Mouse (Mus musculus) hindbrain, postnatal 0 days (tissue): ENCODE measurements at regions not wholly inside any gene's neighbourhood (a gene's known extent, or its start where the extent isn't known, plus 50 kb on each side); places are given as distances from the start of the nearest gene placed in this dataset.
A peak's percentile ranks its signal among the peaks of the same experiment; 100 is the strongest.
"Not testable (repeated sequence)": the region's sequence is repeated elsewhere in the genome, so short reads cannot be mapped to it uniquely, and the experiment has no call there.

ENCODE experiments used
- ATAC-seq: fragments of 200-750 bp; cut with Nextera tagmentation; 2 replicates; pipeline ENCODE4 v1.8.0; 2017; ENCODE audit warnings: mild to moderate bottlenecking, moderate TSS enrichment, moderate library complexity
- DNase-seq: peaks from one replicate; pipeline ENCODE4 v3.0.0-alpha.2; 2015; ENCODE audit warnings: low spot score
- H3K27ac ChIP-seq: fragments of 300-500 bp; sonication (generic); 2 replicates; pipeline ENCODE4 v1.5.1; 2014; ENCODE audit warnings: mild to moderate bottlenecking
- H3K27me3 ChIP-seq: fragments of 300-500 bp; sonication (generic); 2 replicates; pipeline ENCODE4 v1.6.1; 2014; ENCODE audit warnings: low read length, mixed read lengths; ENCODE audit not compliant: insufficient read depth
- H3K36me3 ChIP-seq: fragments of 300-500 bp; sonication (generic); 2 replicates; pipeline ENCODE4 v1.6.1; 2014; ENCODE audit warnings: low read length, mixed read lengths; ENCODE audit not compliant: insufficient read depth
- H3K4me1 ChIP-seq: fragments of 300-500 bp; sonication (generic); 2 replicates; pipeline ENCODE4 v1.6.1; 2014; ENCODE audit warnings: antibody characterized with exemption, low read length, mixed read lengths; ENCODE audit not compliant: insufficient read depth
- H3K4me2 ChIP-seq: fragments of 300-500 bp; sonication (generic); 2 replicates; pipeline ENCODE4 v1.6.1; 2014; ENCODE audit warnings: low read depth, mild to moderate bottlenecking, low read length, moderate library complexity, mixed read lengths
- H3K4me3 ChIP-seq: fragments of 300-500 bp; sonication (generic); 2 replicates; pipeline ENCODE4 v1.5.1; 2014; ENCODE audit warnings: low read length
- H3K9ac ChIP-seq: fragments of 300-500 bp; sonication (generic); replicated peaks from 2 replicates; pipeline ENCODE4 v1.6.1; 2014; ENCODE audit warnings: mild to moderate bottlenecking, low read length, moderate library complexity, mixed read lengths
- H3K9me3 ChIP-seq: fragments of 300-500 bp; sonication (generic); 2 replicates; pipeline ENCODE4 v1.6.1; 2016; ENCODE audit warnings: low read length, mixed read lengths
- CTCF ChIP-seq: IDR thresholded peaks from 2 replicates; pipeline ENCODE4 v1.5.1; 2016; ENCODE audit warnings: antibody characterized with exemption, control low read depth, low read depth
- WGBS: fragments of 180-500 bp; shearing (Covaris S2); extraction: QIAGEN DNeasy Blood & Tissue Kit; methylation state at CpG from one replicate; pipeline ENCODE4 v1.1.7; 2014; 5-methylcytosine and 5-hydroxymethylcytosine counted together

GRCm38 (mm10) chr17:91352107-91352506, 259.2 kb upstream of the Nrxn1 start:
- Histone ChIP-seq H3K27me3 (no peaks in the 10 kb centered on the region), H3K9ac (no peak overlapping the region), H3K4me2 (no peak overlapping the region), H3K36me3 (no peaks in the 10 kb centered on the region), H3K4me3 (no peak overlapping the region), H3K9me3 (no peaks in the 10 kb centered on the region), H3K4me1 (no peaks in the 10 kb centered on the region), H3K27ac (no peak overlapping the region)
- no peak for TF ChIP-seq CTCF
- ATAC-seq = no peak
- DNase-seq = no peak
- 76% methylated on average over 2 of the region's 2 CpGs for WGBS

DNA sequence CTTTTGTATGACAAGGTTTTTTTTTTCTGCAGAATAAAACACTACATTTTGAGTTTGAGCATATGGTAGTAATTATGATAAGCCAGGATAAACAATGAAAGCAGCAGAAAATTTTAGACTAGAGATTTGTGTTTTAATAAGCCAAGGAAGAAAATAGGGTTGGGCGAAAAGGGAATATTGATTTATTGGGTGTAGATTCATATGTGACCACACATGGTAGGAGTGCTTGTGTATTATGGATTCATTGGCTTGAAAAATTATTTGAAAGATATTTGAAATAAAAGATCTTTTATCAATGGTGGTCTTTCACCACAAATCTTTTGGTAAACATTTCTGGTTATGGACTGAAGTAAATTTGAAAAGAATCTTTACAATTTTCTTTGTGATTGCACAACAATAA, 244.0 kb upstream of the Nrxn1 start:
- no peak for TF ChIP-seq CTCF
- no peak overlapping the region for H3K9ac ChIP-seq
- 96% methylated on average over 1 of the region's 1 CpGs for WGBS
- no peaks in the 10 kb centered on the region for H3K4me1 ChIP-seq
- no peak overlapping the region for H3K27ac ChIP-seq
- ATAC-seq = no peak
- H3K36me3 ChIP-seq = no peaks in the 10 kb centered on the region
- H3K27me3 ChIP-seq = no peaks in the 10 kb centered on the region
- H3K4me3 ChIP-seq = no peak overlapping the region
- H3K9me3 ChIP-seq = no peaks in the 10 kb centered on the region
- DNase-seq = no peak
- H3K4me2 ChIP-seq = no peak overlapping the region

- no peaks in the 10 kb centered on the region for H3K4me1 ChIP-seq
Measured at GRCm38 (mm10) chr17:91333790-91334189, 240.9 kb upstream of the Nrxn1 start.

GRCm38 (mm10) chr17:91333202-91333601, 240.3 kb upstream of the Nrxn1 start:
- H3K36me3 ChIP-seq = no peaks in the 10 kb centered on the region
- WGBS = 90% methylated on average over 1 of the region's 1 CpGs
- no peak for ATAC-seq

More at GRCm38 (mm10) chr17:91333790-91334189, 240.9 kb upstream of the Nrxn1 start:
- no peak for ATAC-seq
- H3K4me2 ChIP-seq = no peak overlapping the region
- no peak for DNase-seq
- no peaks in the 10 kb centered on the region for H3K36me3 ChIP-seq
- no peaks in the 10 kb centered on the region for H3K27me3 ChIP-seq
- H3K9ac ChIP-seq = no peak overlapping the region
- TF ChIP-seq CTCF = no peak
- H3K4me3 ChIP-seq = no peak overlapping the region
- 93% methylated on average over 4 of the region's 4 CpGs for WGBS
- H3K27ac ChIP-seq = no peak overlapping the region
- no peaks in the 10 kb centered on the region for H3K9me3 ChIP-seq

GRCm38 (mm10) chr17:91324377-91324776, 231.5 kb upstream of the Nrxn1 start:
- no peak overlapping the region for H3K27ac ChIP-seq

More at GRCm38 (mm10) chr17:91333202-91333601, 240.3 kb upstream of the Nrxn1 start:
- H3K4me2 ChIP-seq = no peak overlapping the region
- H3K9ac ChIP-seq = no peak overlapping the region
- no peak overlapping the region for H3K27ac ChIP-seq
- DNase-seq = no peak
- no peaks in the 10 kb centered on the region for H3K9me3 ChIP-seq
- no peaks in the 10 kb centered on the region for H3K4me1 ChIP-seq
- no peak overlapping the region for H3K4me3 ChIP-seq
- H3K27me3 ChIP-seq = no peaks in the 10 kb centered on the region
- no peak for TF ChIP-seq CTCF

GRCm38 (mm10) chr17:91286875-91287274, 194.0 kb upstream of the Nrxn1 start:
- Histone ChIP-seq H3K9me3 (no peaks in the 10 kb centered on the region), H3K27me3 (no peaks in the 10 kb centered on the region), H3K9ac (no peak overlapping the region), H3K4me1 (no peaks in the 10 kb centered on the region), H3K27ac (no peak overlapping the region), H3K4me2 (no peak overlapping the region), H3K4me3 (no peak overlapping the region), H3K36me3 (no peaks in the 10 kb centered on the region)
- DNase-seq = no peak
- no peak for ATAC-seq
- TF ChIP-seq CTCF = no peak

More at GRCm38 (mm10) chr17:91324377-91324776, 231.5 kb upstream of the Nrxn1 start:
- no peak overlapping the region for H3K4me3 ChIP-seq
- no peak overlapping the region for H3K4me2 ChIP-seq
- ATAC-seq (no peak), DNase-seq (peak; percentile 50)
- 55% methylated on average over 1 of the region's 1 CpGs for WGBS
- H3K9ac ChIP-seq = no peak overlapping the region
- no peak for TF ChIP-seq CTCF
- no peaks in the 10 kb centered on the region for H3K27me3 ChIP-seq
- H3K4me1 ChIP-seq = no peaks in the 10 kb centered on the region
- no peaks in the 10 kb centered on the region for H3K36me3 ChIP-seq
- H3K9me3 ChIP-seq = no peaks in the 10 kb centered on the region

DNA sequence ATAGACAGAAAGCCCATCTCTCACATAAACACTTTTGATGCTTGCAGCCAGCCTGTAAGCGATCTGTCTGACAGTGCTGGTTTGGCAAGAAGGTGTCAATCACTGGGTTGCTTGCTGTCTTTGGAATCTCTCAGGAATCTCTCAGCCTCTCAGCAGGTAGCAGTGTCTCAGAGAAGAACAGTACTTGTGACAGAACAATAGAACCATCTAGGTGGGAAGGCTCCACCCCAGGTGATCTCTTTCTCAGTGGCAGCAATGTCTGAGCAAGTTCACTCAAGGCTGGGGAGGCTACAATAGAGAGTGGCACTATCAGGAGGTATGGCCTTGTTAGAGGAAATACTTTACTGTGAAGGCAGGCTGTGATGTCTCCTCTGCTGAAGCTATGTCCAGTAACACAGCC, 181.5 kb upstream of the Nrxn1 start:
- 80% methylated on average over 1 of the region's 1 CpGs for WGBS
- Histone ChIP-seq H3K9me3 (no peaks in the 10 kb centered on the region), H3K36me3 (no peaks in the 10 kb centered on the region), H3K9ac (no peak overlapping the region), H3K4me3 (no peak overlapping the region), H3K27ac (no peak overlapping the region), H3K4me1 (no peaks in the 10 kb centered on the region), H3K4me2 (no peak overlapping the region), H3K27me3 (no peaks in the 10 kb centered on the region)
- TF ChIP-seq CTCF = no peak
- ATAC-seq (no peak), DNase-seq (no peak)

DNA sequence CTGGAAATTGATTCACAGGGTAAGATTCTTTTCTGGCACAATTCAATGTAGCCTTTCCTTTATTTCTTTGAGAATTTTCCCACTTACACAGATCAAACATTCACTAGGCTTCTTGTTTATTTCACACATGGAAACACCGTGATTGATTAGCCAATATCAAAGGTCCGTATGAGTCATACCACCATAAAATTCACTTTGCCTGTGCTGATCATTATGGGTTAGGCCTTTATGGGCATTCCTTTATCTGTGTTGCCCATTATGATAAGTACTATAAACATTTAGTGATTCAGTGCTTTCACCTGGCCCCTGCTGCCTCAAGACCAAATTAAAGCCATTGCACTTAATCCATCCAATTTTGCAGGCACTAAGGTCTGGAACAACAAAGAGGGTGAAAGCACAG, 145.8 kb upstream of the Nrxn1 start:
- no peak for TF ChIP-seq CTCF
- Histone ChIP-seq H3K9me3 (no peaks in the 10 kb centered on the region), H3K4me3 (no peak overlapping the region), H3K27ac (no peak overlapping the region), H3K36me3 (no peaks in the 10 kb centered on the region), H3K27me3 (no peaks in the 10 kb centered on the region), H3K9ac (no peak overlapping the region), H3K4me1 (no peaks in the 10 kb centered on the region), H3K4me2 (no peak overlapping the region)
- ATAC-seq = no peak
- WGBS = 93% methylated on average over 2 of the region's 2 CpGs
- no peak for DNase-seq

DNA sequence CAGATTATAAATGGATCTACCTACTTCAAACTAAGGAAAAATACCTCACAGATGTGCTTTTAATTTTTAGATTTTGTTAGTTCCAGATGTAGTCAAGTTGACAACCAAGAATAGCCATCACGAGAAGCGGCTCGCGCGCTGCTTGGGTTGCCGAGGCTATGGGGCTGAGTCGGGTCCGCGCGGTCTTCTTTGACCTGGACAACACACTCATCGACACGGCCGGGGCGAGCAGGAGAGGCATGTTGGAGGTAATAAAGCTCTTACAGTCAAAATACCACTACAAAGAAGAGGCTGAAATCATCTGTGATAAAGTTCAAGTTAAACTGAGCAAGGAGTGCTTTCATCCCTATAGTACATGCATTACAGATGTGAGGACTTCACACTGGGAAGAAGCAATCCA, 143.8 kb upstream of the Nrxn1 start:
- not testable (repeated sequence) for ATAC-seq, DNase-seq, H3K4me1 ChIP-seq, H3K27me3 ChIP-seq, H3K4me2 ChIP-seq, H3K9me3 ChIP-seq, H3K9ac ChIP-seq, H3K27ac ChIP-seq, H3K36me3 ChIP-seq, H3K4me3 ChIP-seq
- 95% methylated on average over 14 of the region's 14 CpGs for WGBS
